Mouse (Mus musculus) left cerebral cortex, postnatal 10 days (tissue): Measurements from ENCODE around the gene Dock2. TPM values are rescaled to one million over a fixed set of nuclear protein-coding genes. Genes with fewer than 3 reads are reported as not detected.
"Not testable (repeated sequence)": the region's sequence is repeated elsewhere in the genome, so short reads cannot be mapped to it uniquely, and the experiment has no call there.

Source experiments
- DNase-seq, 2 experiments: peaks; one replicate each; pipeline ENCODE4 v3.0.0; 2021 to 2022; ENCODE audit warnings: low spot score in 2 of 2, mixed read lengths in 1 of 2; ENCODE audit errors: extremely low spot score in 1 of 2
- intact Hi-C: fragments of 180-260 bp; cut with DNase I; formaldehyde crosslinking; loops from one replicate; pipeline ENCODE4 v1.15.1; 2025
- total RNA-seq, 2 experiments: library from RNA; stranded (reverse); gene quantifications; 2 replicates each; pipeline ENCODE4 v1.2.3; 2021

The Dock2 gene
- 1 to 10 TPM; 3.5 to 3.6 TPM for total RNA-seq

DNA sequence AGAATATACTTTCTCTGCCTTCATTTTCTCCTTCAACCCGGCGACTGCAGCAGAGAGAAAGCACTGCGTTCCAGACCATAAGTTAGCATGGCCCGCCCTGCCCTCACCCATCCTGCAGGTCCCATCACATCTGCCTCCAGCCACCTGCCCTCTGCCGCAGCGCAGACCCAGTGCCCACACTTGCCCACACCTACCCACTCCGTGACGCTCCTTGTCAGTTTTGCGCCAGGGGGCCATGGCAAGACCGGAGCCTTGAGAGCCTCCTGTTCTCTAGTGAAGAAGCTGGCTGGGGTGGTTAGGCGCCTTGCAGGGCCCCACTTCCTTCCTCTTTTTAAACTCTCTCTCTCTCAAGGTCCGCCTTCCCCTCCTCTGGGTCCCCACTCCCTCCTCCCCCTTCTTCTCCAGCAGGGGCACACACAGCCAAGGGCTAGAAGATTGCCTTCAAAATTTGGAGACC lies at the start of gene Dock2:
Gene Dock2, minus strand, starts transcription at position 306 of the 457 bp plus-strand sequence.
- peak in 1 of 2 experiments; percentile 35 for DNase-seq
- intact Hi-C loops, result no loop called here

DNA sequence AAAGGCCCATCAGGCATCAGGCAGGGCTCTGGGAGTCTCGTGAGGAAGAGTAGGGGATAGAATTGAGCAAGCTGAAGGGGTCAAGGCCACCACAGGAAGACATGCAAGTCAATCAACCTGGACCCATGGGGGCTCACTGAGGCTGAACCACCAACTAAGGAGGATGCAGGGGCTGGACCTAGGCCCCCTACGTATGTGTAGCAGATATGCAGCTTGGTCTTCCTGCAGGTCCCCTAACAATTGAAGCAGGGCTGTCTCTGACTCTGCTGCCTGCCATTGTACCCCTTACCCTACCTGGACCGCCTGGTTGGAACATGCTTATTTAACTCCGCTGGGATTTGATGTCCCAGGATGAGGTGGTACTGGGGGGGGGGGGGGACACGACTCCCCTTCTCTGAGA lies 49.0 kb upstream of the Dock2 start:
- intact Hi-C loops, result no loop called here
- DNase-seq, result no peak

DNA sequence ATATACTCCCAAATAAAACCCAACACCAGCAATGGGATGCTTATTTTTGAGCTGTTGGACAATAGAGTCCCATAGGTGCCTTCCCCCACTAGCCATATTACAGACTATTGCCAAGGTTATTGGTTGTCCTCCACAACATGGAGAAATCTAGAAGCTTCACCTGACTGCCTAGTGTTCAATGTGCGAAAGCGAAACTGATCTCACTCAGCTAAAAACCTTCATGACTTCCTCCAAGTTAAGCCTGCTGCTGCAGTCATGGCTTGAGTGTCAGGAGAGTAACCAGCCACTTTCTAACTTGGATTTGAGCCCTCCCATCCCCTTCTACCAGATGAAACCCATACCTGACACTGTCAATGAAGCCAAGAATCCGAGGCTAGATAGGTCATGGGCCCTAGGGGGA lies 44.1 kb upstream of the Dock2 start:
- no peak for DNase-seq
- intact Hi-C loops, result no loop called here

DNA sequence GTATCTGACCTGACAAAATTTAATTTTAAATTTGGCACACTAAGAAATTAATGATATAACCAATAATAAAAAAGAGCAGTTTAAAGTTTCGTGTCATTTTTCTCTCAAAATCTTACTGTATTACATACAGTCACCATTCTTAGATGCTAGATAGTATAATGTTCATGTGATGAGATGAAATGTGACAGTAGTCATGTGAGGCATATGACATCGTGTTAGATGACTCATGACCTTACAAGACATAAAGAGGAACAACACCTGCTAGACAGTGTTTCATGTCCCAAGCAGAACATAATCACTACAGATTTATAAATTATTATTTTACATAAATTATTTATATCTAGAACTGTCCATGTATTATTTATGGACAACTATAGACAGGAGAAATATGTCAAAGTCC lies 43.2 kb upstream of the Dock2 start:
- DNase-seq, result no peak
- intact Hi-C loops, result no loop called here

DNA sequence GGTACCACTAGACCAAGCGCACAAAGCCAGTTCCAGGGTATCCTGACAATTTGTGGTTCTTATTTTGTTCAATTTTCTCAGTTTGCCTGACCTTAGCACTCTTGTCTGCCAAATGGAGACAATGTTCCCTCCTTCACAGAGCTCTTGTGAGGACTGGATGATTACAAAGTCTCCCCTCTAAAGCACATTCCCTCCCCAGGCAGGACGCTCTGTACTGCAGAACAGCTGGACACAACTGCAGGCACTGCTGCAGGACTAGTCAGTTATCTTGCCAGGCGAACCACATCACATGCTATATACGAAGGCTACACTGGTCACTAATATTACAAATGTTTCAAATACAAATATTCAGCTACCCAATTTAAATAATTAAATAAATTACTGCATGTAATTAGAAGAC lies 41.1 kb upstream of the Dock2 start:
- no peak for DNase-seq
- intact Hi-C loops, result no loop called here

DNA sequence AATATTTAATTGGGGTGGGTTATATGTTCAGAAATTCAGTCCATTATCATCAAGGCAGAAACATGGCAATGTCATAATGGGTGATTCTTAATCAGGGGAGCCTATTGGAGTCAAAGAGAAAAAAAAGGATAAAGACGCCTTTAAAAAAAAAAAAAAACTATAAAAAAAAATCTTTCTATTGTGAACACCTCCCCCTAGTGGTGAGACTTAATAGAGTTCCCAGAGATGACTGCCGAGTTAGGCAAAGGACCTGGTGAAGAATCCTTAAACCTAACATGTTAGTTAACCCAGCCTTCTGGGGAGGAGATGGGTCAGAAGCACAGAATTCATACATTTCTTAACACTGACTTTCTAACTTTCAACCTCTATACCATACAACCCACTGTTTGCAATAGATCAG lies 31.1 kb upstream of the Dock2 start:
- intact Hi-C loops, result loop anchor here (2.0 to 10.0 kb wide), 3 partner anchors 500 to 660 kb away; partner anchors contain the start of gene Fam196b
- peak in 1 of 2 experiments; percentile 22 for DNase-seq

DNA sequence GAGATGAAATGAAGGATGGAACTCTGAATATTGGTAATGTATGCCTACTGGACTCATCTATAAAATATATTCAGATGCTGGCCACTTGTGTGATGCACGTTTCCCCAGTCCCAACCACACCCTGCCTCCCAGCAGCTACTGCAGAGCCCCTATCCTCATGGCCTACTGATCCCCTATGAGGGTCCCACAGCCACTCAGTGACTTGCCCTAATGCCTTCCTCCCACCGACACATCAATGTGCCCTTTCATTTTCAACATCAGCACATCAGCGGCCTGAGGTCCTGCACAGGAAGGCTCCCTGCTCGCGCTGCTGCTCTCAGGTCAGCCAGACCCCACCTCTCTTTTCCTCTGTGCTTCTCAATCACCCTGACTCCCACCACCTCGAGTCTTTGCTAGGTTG lies 30.6 kb upstream of the Dock2 start:
- intact Hi-C loops, result loop anchor here (2.0 to 10.0 kb wide), 3 partner anchors 500 to 660 kb away; partner anchors contain the start of gene Fam196b
- no peak for DNase-seq

DNA sequence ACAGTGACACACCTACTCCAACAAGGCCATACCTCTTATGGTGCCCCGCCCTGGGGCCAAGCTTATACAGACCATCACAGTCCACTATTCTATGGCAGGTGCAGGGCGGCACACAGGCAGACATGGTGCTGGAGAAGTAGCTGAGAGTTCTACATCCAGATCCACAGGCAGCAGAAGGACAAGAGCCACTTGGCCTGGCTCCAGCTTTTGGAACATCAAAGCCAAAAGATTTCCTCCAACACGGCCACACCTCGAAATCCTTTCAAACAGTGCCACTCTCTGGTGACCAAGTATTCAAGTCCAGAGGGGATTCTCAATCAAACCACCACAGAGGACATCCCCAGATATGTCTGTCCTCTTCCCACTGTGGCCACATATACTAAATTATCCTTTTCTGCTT lies 21.3 kb upstream of the Dock2 start:
- DNase-seq, intact Hi-C loops: not testable (repeated sequence)

DNA sequence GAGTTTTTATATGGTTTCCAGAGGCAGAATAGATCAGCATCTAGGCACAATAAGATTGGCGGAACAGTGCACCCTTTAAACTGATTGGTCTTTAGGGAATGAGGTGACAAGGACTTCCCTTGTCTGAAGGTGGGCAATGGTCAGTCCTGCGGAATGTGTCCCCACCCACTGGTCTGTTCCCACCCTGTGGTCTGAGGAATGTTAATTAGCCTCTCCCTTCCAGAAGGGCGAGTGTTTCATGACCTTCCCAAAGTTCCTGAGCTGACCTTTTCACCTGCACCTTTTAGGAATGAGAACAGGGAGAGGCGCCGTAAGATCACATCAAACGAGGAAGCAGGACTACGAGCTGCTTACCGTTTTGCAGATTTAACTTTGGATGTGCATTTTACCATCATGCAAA lies 14.4 kb upstream of the Dock2 start:
- DNase-seq, intact Hi-C loops: not testable (repeated sequence)

DNA sequence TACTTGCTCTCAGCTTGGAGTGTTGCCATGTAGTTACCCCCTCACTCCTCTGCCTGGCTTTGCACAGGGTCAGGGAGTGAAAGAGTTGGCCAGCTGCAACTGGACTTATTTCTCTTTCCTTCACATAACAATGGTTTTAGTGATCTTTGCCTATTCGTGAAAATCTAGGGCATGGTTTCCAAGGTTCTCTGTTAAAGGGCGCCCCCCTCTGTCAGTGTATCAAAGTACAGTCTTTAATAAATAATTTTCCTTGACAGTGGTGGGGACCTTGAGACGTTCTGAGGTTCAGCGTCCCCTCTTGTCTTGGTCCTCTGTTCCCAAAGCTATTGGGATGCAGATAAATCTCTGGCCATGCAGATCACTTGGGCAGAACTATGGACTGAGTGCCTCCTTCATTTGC lies 12.4 kb upstream of the Dock2 start:
- DNase-seq, result no peak
- intact Hi-C loops, result no loop called here

DNA sequence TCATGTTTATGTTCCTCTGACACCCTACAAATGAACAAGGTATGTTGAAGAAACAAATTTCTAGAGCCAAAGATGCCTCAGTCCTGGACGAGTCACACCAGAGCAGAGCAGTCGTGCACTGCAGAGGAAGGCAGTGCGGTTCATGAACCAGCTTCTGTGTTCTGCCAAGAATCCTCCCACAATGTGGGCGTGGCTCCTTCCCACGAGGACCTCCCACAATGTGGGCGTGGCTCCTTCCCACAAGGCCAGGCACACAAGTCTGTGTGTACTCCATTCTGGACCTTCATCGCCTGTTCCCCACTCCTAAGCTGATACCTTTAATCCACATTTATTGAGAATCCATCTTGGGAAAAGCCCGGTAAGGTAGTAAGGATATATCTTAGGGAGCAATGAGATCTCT lies 8.2 kb upstream of the Dock2 start:
- intact Hi-C loops, result no loop called here
- no peak for DNase-seq

DNA sequence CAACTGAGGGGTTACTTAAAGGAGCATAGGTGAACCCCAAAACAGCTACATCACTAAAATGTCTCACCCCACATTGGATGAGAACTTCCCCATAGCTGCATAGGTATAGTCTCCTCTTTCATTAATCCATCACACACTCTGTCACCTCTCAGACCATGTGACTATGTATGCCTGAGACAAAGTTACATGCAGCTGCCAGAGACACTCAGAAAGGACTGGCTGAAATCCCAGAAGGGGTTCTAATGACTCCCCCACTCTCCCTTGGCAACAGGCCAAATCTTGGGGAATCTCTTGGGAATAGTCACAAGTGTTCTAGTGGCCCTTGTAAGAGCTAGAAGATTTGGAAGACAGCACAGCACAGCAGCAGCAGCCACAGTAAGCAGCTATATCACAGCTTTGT lies 1.2 kb upstream of the Dock2 start:
- intact Hi-C loops, result no loop called here
- DNase-seq, result no peak

DNA sequence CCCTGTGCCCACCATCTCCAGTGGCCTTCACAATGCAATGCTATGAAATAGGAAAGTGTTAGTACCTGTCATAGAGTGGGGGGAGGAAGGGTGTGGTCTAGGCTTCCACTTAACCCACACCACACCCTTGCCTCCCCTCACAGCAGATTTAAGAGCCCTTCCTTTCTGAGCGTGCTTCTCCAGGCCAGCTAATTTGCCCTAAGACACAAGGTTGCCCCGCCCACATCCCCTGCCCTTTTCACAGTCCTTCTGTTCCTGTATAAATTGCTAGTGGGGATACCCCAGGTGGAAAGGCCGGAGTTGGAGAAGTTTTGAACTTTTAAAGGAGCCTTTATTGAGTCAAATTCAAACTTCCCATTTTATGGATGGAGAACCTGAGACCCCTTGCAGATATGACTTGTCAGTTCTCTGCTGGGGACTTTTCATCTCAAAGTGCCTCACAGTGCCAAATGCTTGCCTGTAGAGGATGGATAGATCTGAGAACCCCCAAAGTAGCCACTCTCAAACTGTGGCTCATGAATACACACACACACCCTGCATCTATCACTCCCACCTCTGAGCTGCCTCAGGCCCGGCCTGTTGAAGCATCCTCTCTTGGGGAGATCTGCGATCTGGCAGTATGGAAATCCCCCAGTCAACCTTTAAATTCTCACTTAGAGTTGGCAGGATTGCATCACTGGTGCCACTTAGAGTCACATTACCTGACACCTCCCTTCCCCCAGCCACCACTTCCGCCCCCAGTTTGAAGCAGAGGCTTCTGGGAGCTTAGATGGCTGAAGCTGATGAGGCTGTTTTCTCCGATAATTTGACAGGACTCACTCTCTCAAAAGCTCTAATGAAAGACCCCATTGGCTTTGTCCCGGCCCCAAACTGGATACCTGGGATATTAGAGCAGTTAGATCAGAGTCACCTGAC lies 919 bp downstream of the Dock2 start:
- intact Hi-C loops, result no loop called here
- DNase-seq, result no peak

DNA sequence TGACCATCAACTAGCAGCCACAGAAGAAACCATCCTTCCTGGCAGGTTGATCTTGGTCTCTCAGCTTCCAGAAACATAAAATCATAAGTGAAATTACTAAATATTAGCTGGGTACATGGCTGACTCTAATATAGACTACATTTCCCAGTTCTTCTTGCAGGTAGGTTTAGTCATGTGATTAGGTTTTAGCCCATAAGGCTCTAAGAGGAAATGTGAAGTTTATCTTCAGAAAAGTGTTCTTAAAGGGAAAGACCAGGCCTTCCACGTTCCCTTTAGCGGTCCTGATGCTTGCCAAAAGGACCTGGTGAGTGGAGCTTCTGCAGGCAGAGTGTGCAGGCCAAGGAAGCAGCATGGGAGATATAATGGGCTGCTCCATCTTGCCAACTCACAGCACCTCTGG lies 2.9 kb downstream of the Dock2 start:
- DNase-seq, result no peak
- intact Hi-C loops, result no loop called here

DNA sequence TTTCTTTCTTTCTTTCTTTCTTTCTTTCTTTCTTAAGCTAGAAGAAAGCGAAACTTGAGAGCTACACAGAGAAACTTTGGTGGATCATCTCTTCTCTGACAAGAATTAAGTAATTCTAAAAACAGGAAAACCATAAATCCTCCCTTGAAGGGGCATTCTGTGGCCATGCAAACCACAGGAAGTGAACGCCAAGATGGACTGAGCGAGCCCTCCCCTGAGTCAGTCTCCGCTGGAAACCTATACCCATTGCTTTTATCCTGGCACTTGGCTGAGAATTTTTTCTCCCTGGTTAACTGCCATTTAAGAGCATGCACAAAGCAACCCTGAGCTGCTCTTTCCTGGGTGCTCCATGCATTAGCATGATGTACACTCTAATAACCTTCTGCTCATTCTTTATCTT lies 3.7 kb downstream of the Dock2 start:
- intact Hi-C loops, result no loop called here

DNA sequence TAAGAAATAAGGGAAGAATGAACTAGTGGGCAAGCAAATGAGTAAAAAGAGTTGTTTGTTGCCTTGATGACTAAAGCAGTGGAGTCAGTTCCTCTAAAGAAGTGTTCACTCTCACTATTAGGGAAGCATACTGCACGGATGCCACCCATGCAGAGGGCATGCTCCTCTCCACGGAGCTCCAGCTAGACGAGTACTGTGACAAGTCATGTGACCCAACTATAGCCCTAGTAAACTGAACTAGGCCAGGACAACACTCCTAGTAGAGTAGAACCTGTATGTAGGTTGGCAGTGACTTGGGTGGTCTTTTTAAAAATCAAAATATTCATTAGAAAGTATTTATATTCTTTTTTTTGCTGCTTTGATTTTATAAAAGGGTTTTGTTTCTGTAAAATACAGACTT lies 5.3 kb downstream of the Dock2 start:
- intact Hi-C loops, result no loop called here
- DNase-seq, result no peak

More for the DNA sequence above, 3.7 kb downstream of the Dock2 start:
- no peak for DNase-seq

DNA sequence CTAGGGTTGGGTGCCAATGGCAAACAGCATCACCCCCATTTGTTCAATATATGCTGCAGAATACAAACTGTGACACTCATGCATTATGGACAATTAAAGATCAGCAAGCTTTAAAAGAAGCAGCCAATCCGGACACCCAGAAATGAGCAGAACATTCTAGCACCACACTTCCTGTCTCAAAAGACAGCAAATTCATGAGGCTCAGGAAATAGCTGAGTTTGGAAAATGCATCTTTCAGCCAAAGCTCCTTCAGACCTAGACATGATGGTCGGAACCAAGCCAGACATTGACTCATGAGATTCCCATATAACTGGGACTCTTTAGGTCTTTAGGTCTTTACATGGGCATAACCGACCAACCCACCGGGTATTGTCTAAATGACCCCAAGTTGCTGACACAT lies 6.2 kb downstream of the Dock2 start:
- intact Hi-C loops, result no loop called here
- no peak for DNase-seq

DNA sequence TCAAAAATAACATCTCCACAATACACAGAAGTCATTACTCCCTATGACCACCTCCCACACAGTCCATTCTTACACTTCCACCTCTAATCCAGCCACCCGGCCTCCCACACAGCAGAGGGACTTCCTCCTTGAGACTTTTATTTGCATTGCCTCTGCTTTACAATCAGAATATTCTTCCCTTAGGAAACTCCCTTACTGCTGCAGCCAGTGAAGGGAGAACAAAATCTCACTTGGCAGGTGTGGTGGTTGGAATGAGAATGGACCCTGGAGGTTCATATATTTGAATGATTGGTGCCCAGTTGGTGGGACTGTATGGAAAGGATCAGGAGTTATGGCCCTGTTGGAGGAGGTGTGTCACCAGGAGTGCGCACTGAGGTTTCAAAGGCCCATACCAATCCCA lies 7.6 kb downstream of the Dock2 start:
- no peak for DNase-seq
- intact Hi-C loops, result no loop called here

DNA sequence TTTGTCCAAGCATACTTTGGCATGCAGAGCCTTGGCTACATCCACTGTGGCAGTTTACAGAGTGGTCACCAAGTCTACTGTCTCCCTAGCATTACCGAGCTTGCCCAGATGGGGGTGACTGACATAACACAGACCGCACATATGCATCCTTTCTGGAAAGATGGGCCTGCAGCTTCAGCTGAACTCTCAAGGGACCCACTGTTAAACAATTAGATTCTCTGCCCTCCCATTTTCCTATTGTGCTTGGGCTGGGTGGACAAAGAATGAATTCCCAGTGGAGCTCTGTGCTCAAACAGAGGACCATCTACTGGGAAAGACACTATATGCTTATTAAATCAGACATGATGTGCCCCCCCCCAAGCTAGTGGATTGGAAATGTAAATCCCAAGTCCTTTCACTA lies 9.1 kb downstream of the Dock2 start:
- no peak for DNase-seq
- intact Hi-C loops, result no loop called here

DNA sequence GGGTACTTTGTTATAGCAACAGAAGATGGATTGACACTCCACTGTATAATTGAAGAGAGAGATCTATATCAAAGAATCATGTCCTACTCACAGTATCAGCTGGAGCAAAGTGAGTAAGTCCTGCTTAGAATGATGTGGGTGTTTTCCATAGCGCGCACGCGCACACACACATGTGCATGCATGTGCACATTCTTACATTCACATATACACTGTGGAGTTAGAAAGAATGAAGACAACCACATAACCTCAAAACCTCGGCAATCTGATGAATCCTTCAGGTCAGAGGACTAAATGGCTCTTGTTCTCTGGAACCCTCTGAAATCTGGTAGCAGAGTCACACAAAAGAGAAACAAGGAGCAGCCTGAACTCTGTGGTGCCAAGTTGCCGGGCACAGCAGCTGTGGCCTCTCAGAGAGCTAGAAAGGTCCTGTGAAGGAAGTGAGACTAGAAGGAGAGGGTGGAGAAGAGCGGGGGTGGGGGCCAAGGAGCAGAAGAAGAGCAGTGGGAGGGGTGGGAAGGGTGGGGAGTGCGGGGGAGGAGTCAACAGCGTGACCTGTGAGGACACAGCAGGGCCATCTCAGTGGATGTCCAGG lies 10.3 kb downstream of the Dock2 start:
- DNase-seq, result no peak
- intact Hi-C loops, result no loop called here
